Mouse (Mus musculus) midbrain, postnatal 0 days (tissue): Measurements from ENCODE around the gene Cinp. TPM values are rescaled to one million over a fixed set of nuclear protein-coding genes. Genes with fewer than 3 reads are reported as not detected.

Experiments
- ATAC-seq: fragments of 200-750 bp; cut with Nextera tagmentation; 2 replicates; pipeline ENCODE4 v1.8.0; 2017; ENCODE audit warnings: moderate number of reproducible peaks, mild to moderate bottlenecking, moderate TSS enrichment, moderate library complexity; ENCODE audit not compliant: low FRiP score
- DNase-seq: peaks from one replicate; pipeline ENCODE4 v3.0.0-alpha.2; 2015; ENCODE audit warnings: low spot score
- H3K27ac ChIP-seq: fragments of 300-500 bp; sonication (generic); 2 replicates; pipeline ENCODE4 v1.5.1; 2014; ENCODE audit warnings: low read depth, mild to moderate bottlenecking, low read length, mixed read lengths
- H3K27me3 ChIP-seq: fragments of 300-500 bp; sonication (generic); 2 replicates; pipeline ENCODE4 v1.6.1; 2014; ENCODE audit warnings: low read length, control low read depth, mixed read lengths; ENCODE audit not compliant: insufficient read depth
- H3K36me3 ChIP-seq: fragments of 300-500 bp; sonication (generic); 2 replicates; pipeline ENCODE4 v1.6.1; 2014; ENCODE audit warnings: low read length, control low read depth, mixed read lengths; ENCODE audit not compliant: insufficient read depth
- H3K4me1 ChIP-seq: fragments of 300-500 bp; sonication (generic); 2 replicates; pipeline ENCODE4 v1.6.1; 2014; ENCODE audit warnings: mild to moderate bottlenecking, control low read depth, antibody characterized with exemption, low read length, mixed read lengths; ENCODE audit not compliant: insufficient read depth
- H3K4me2 ChIP-seq: fragments of 300-500 bp; sonication (generic); 2 replicates; pipeline ENCODE4 v1.6.1; 2014; ENCODE audit warnings: low read depth, mild to moderate bottlenecking, low read length, mixed read lengths; ENCODE audit not compliant: poor library complexity, severe bottlenecking
- H3K4me3 ChIP-seq: fragments of 300-500 bp; sonication (generic); 2 replicates; pipeline ENCODE4 v1.5.1; 2014; ENCODE audit warnings: low read depth, mild to moderate bottlenecking, low read length, moderate library complexity
- H3K9ac ChIP-seq: fragments of 300-500 bp; sonication (generic); replicated peaks from 2 replicates; pipeline ENCODE4 v1.6.1; 2014; ENCODE audit warnings: mild to moderate bottlenecking, low read length, moderate library complexity, mixed read lengths; ENCODE audit not compliant: poor library complexity, severe bottlenecking
- H3K9me3 ChIP-seq: fragments of 300-500 bp; sonication (generic); 2 replicates; pipeline ENCODE4 v1.6.1; 2016; ENCODE audit warnings: low read length, control low read depth
- CTCF ChIP-seq: IDR thresholded peaks from 2 replicates; pipeline ENCODE4 v1.5.1; 2016; ENCODE audit warnings: antibody characterized with exemption, mild to moderate bottlenecking
- WGBS: fragments of 180-500 bp; shearing (Covaris S2); extraction: QIAGEN DNeasy Blood & Tissue Kit; methylation state at CpG from one replicate; pipeline ENCODE4 v1.1.7; 2014; 5-methylcytosine and 5-hydroxymethylcytosine counted together
- polyA plus RNA-seq: library from polyadenylated mRNA; unstranded; fragments of >200 nt; fragmentation: Nextera tagmentation; extraction: Ambion mirVana; gene quantifications from 2 replicates; pipeline ENCODE4 v1.2.1, GENCODE M21; 2015
- total RNA-seq: library from RNA; depleted of rRNA; stranded (reverse); fragments of >200 nt; gene quantifications from 2 replicates; pipeline ENCODE4 v1.2.3, GENCODE M21; 2014

Gene Cinp
- total and polyA plus RNA-seq, 2 experiments from 2014 or later, result 91.3 to 153 TPM

- Histone ChIP-seq H3K27ac (no peak overlapping the region), H3K4me2 (peak overlapping the region; percentile 43), H3K27me3 (peaks cover 20% of the 10 kb centered on the region; the same call in 1 of the 2 replicates), H3K36me3 (no peaks in the 10 kb centered on the region), H3K4me1 (0 out of 2 replicates have a peak, but pooled peaks cover 3% of the 10 kb centered on the region), H3K9ac (no peak overlapping the region), H3K4me3 (peak overlapping the region; percentile 25), H3K9me3 (no peaks in the 10 kb centered on the region)
- TF ChIP-seq CTCF, result peak; percentile 92
- no peak for ATAC-seq
- DNase-seq, result peak; percentile 82
- WGBS, result 18% methylated on average over 32 of the region's 32 CpGs
Measured at GRCm38 (mm10) chr12:110843194-110844048, 45.5 kb downstream of the Cinp start.

DNA sequence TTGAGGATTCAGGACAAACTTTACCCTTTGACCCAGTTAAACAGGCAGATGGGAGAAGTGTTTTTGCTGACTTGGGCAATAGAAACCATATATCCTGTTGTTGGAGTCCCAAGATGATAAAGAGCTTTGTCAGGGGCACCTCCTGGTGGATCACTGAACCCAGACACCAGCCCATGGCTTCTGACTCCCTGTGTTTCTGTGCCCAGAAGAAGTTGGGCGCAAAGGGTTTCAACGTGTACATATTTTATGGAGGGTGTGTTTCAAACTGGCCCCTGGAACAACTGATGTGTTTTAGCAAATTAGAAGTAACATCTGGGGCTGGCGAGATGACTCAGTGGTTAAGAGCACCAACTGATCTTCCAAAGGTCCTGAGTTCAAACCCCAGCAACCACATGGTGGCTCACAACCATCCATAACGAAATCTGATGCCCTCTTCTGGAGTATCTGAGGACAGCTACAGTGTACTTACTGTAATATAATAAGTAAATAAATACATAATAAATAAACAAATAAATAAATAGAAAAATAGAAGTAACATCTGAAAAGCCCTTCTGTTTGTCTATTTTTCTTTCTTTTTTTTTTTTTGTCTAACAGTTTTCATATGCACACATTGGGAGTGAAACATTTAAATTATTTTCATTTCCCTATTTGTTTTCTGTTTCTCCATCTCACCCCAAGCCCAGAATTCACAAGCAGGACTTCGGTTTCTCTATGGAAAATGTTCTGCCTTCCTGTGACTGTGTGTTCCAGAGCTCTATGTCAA, 47.0 kb downstream of the Cinp start:
- 69% methylated on average over 5 of the region's 5 CpGs for WGBS
- Histone ChIP-seq H3K9me3 (no peaks in the 10 kb centered on the region), H3K27me3 (peaks cover 20% of the 10 kb centered on the region; the same call in 1 of the 2 replicates), H3K27ac (no peak overlapping the region), H3K9ac (no peak overlapping the region), H3K4me1 (0 out of 2 replicates have a peak, but pooled peaks cover 5% of the 10 kb centered on the region), H3K4me3 (no peak overlapping the region), H3K4me2 (no peak overlapping the region), H3K36me3 (no peaks in the 10 kb centered on the region)
- no peak for TF ChIP-seq CTCF
- no peak for DNase-seq
- ATAC-seq, result no peak

DNA sequence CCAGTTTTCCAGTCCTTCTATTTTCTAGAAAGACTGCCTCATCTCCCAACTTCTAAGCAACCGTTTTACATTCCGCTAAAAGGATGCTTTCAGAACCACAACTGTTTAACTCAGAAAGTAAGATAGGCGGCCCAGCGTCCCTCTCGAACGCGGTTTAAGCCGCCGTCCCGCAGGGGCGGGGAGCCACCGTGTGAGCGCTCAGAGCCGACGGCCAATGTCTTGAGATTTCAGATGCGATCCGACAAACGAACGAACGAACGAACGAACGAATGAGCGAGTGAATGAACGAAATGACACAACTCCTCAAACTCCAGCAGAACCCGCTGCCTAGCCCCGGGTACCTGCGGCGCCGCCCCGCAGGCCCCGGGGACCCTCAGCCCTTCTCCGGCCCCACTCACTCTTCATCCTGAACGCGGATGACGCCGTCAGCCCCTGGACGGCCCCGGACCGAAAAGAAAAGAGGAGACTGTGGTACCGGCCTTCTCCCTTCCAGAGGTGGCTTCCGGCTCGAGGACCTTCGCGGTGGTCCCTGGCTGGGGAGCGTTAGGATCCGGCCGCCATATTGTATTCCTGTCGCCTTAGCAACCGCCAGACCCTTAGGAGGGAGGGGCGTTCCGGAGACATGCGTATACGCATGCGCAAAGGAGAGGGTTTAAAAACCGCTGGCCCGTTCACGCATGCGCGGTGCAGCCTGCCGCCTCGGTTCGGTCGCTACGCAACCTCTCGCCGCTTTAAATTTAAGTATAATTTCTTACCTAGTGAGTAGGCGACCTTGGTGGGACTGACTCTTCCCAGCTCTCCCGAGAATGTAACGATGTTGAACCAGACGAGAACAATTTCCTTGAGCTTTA, 48.4 kb downstream of the Cinp start, which contains the start of gene Mok:
Mok (minus strand) TSS at position 592 of the 851 bp plus-strand sequence.
- no peaks in the 10 kb centered on the region for H3K36me3 ChIP-seq
- H3K27me3 ChIP-seq, result peaks cover 13% of the 10 kb centered on the region; the same call in 1 of the 2 replicates
- 0 out of 2 replicates have a peak within 1 kb of the TSS, but pooled peaks have one; percentile 59 for H3K27ac ChIP-seq
- peak within 1 kb of the TSS; percentile 66 for H3K4me3 ChIP-seq
- H3K4me1 ChIP-seq, result 0 out of 2 replicates have a peak, but pooled peaks cover 6% of the 10 kb centered on the region
- DNase-seq, result peak; percentile 97
- no peak for TF ChIP-seq CTCF
- no peaks in the 10 kb centered on the region for H3K9me3 ChIP-seq
- peak; percentile 82 for ATAC-seq
- peak within 1 kb of the TSS; percentile 60 for H3K4me2 ChIP-seq
- under 1% methylated on average over 70 of the region's 71 CpGs for WGBS
- H3K9ac ChIP-seq, result peak within 1 kb of the TSS; percentile 57

GRCm38 (mm10) chr12:110837850-110838249, 51.1 kb downstream of the Cinp start:
- no peak overlapping the region for H3K4me3 ChIP-seq
- no peak overlapping the region for H3K4me2 ChIP-seq
- no peak overlapping the region for H3K27ac ChIP-seq
- no peak overlapping the region for H3K9ac ChIP-seq
- WGBS, result 85% methylated on average over 8 of the region's 8 CpGs
- no peaks in the 10 kb centered on the region for H3K27me3 ChIP-seq
- DNase-seq, result no peak
- no peaks in the 10 kb centered on the region for H3K9me3 ChIP-seq
- no peak for TF ChIP-seq CTCF
- 0 out of 2 replicates have a peak, but pooled peaks cover 3% of the 10 kb centered on the region for H3K4me1 ChIP-seq
- H3K36me3 ChIP-seq, result no peaks in the 10 kb centered on the region
- no peak for ATAC-seq

DNA sequence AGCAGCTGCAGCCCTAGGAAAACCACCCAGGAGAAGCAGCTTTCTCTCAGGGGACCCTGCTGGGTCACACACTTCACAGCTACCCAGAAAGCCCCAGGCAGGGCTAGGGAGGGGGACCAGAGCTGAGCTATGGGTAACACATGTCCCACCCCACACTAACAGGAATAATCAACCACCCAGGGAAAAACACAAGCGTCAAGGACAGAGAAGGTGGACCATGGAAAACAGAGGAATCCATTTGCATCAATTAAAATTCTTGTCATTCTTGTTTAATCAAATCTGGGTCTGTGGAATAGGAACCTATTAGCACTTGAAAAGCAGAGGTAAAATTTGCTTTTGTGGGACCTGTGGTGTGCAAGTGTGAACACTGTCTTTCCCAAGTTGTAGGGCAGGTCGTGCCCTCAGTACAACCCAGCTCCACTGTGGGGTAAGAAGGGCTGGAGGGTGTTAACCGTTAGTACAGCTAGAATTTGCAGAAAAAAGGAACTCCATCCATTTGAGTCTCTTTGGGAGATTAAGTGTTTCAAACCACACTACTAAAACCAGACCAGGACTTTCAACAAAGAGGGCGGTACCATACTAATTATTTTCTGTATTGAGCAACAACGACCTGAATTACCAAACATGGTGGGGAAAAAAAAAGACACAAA, 51.6 kb downstream of the Cinp start:
- no peak for TF ChIP-seq CTCF
- 0 out of 2 replicates have a peak overlapping the region, but pooled peaks have one; percentile 51 for H3K27ac ChIP-seq
- H3K9me3 ChIP-seq, result no peaks in the 10 kb centered on the region
- H3K4me2 ChIP-seq, result no peak overlapping the region
- 38% methylated on average over 5 of the region's 5 CpGs for WGBS
- H3K4me1 ChIP-seq, result 0 out of 2 replicates have a peak, but pooled peaks cover 3% of the 10 kb centered on the region
- peak; percentile 5 for DNase-seq
- H3K27me3 ChIP-seq, result no peaks in the 10 kb centered on the region
- no peak overlapping the region for H3K9ac ChIP-seq
- no peak for ATAC-seq
- no peak overlapping the region for H3K4me3 ChIP-seq
- no peaks in the 10 kb centered on the region for H3K36me3 ChIP-seq
